Mouse (Mus musculus): ENCODE measurements around the gene Pla2g12b.

The Pla2g12b gene

DNA sequence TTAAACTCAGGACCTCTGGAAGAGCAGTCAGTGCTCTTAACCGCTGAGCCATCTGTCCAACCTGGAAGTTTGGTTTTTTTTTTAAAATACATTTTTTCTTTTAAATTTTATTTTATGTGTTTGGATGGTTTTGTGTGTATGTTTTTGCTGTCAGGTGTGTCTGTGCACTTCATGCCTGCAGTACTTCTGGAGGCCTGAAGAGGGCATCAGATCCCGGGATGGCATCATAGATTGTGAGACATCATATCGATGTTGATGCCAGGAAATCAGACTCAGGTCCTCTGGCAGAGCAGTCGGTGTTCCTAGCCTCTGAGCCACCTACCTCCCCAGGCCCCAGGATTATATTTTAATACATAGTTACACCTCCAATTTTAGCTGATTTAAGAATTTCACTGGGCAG, 10.3 kb downstream of the Pla2g12b start:
- DNase-seq (ENCODE audit: low spot score): no peak

DNA sequence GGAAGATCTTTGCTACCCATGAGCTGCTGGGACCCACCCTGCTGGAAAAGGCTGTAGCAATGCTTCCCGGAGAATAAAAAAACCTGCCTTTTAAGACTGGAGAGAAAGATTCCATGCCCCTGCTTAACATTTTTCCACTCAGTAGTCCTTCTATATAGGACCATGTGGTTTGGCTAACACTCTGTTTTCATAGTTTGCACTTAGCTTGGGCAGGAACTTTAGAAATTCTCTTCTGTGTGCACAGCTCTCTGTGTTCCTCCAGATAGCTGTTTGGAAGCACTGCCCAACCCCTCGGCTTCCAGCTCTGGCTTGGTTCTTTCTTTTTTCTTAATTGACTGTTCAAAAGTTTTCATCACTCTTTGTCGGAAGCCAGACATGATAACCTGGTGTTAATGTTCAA, 13.2 kb downstream of the Pla2g12b start:
- no peak for DNase-seq (ENCODE audit: low spot score)

- DNase-seq (ENCODE audit: low spot score): no peak
Measured at GRCm38 (mm10) chr10:59419516-59419915, 16.1 kb downstream of the Pla2g12b start.

DNA sequence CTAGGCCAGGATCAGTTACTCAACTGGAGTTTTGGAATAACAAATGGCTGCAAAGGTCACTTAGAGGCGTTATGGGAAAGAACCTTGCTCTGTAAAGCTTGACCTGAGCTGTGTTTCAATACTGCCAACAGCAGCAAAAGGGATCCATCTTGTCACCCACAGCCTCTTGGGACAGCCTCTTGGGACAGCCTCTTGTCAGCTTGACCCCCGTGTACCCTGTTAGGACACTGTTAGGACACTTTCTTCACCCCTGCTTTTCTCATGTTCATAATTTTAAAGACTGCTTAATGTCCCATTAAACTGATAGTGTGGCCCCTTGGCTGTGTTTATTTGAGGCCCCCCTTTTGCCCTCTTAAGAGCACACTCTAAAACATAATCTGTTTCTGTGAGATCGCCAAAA, 21.0 kb downstream of the Pla2g12b start:
- no peak for DNase-seq (ENCODE audit: low spot score)

DNA sequence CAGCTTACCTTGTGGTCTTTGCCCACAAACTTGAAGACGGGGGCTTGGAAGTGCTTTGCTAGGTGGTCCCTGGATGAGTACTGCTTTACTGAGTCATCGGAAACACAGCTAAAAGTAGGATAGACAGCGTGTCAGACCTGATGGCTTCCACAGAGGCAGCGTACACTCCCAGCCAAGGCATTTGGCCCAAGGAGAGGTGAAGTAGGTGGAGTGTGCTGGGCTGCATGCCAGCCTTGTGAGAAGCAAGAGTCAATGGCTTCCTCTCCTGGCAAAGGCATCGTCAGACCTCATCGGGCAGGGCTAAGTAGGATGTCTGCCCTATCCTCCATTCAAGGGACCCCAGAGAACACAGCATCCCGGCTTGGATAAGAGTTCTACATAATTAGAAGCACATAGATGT, 21.9 kb downstream of the Pla2g12b start:
- DNase-seq (ENCODE audit: low spot score): no peak

GRCm38 (mm10) chr10:59426371-59426770, 22.9 kb downstream of the Pla2g12b start:
- no peak for DNase-seq (ENCODE audit: low spot score)

- DNase-seq (ENCODE audit: low spot score): no peak
Measured at GRCm38 (mm10) chr10:59429448-59430135, 26.1 kb downstream of the Pla2g12b start.

GRCm38 (mm10) chr10:59430701-59431218, 27.3 kb downstream of the Pla2g12b start:
- DNase-seq (ENCODE audit: low spot score): no peak

DNA sequence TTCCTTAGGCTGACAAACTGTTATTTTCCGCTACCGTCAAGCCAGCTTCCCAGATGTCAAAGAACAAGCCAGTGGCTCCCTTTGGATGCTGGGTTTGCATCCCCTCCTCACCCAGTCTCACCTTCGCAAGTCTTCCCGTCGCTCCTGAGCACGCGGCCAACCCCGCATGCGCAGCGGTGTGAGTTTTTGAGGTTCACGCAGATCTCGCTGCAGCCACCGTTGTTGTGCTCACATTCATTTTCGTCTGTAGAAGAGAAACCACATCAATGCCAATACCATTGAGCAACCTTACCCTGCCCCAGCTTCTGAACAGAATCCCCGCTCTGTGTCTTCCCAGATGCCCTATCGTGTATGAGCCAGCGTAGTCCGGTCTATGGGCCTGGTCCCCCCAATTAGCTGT, 32.3 kb downstream of the Pla2g12b start:
- no peak for DNase-seq (ENCODE audit: low spot score)

- DNase-seq (ENCODE audit: low spot score): no peak
Measured at GRCm38 (mm10) chr10:59438651-59439050, 35.2 kb downstream of the Pla2g12b start.

DNA sequence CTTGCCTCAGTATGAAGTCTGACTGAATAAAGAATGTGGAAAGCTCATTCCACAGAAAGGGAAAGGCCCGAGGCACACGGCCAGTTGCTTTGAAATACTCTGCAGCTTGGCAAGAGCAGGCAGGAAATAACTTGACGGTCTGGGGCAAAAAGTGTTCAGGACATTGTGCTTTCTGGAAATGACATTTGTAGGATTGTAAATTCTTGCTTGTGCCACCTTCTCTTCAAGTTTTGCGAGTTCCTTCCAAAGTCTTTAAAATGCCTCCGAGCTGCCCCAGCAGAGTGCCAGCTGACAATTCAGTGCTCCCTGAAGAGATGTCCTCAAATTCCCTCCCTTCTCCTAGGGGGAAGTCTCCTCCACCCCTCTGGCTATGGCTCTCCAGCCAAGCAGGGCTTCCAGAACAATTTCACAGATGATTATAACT, 36.1 kb downstream of the Pla2g12b start:
- DNase-seq (ENCODE audit: low spot score): no peak

- no peak for DNase-seq (ENCODE audit: low spot score)
Measured at GRCm38 (mm10) chr10:59440177-59440576, 36.7 kb downstream of the Pla2g12b start.

DNA sequence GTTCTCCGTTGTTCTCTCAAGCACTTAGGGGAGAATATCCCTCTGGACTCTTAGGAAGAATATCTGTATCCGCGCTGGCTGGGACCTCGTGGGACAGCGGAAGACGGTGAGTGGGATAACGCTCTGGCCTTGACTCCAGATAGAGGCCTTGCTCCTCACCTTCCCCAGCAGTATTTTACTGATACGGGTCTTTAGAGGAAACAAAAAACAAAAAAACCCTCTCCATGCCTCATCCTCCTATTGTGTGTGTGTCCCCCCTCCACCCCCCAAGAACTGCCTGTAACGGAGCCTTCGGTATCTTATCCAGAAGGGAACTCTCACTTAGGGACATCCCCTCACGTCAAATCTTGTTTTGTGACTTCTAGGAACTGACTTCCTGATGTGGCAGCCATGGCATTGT, 38.3 kb downstream of the Pla2g12b start, which contains the start of gene Oit3:
Gene Oit3, minus strand, starts transcription at position 44 of the 400 bp plus-strand sequence.
- no peak for DNase-seq (ENCODE audit: low spot score)

DNA sequence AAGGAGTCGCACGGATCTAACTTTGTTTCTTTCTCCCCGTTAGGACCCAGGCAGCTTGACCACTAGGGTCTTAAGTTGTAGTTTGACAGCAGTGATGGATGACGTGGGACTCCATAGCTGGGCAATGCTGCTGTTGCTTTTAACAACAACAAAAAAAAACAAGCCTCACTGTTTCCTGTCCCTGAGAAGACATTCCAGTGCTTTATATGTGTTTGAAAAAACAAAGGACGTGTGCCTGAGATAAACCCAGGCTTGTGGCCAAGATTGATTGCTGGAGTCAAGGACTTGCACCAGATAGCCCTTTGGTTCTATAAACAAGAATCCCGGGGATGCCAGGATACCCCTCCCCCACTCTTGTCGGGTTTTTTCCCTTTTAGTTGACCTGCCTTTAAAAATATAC, 39.8 kb downstream of the Pla2g12b start:
- DNase-seq (ENCODE audit: low spot score): no peak

DNA sequence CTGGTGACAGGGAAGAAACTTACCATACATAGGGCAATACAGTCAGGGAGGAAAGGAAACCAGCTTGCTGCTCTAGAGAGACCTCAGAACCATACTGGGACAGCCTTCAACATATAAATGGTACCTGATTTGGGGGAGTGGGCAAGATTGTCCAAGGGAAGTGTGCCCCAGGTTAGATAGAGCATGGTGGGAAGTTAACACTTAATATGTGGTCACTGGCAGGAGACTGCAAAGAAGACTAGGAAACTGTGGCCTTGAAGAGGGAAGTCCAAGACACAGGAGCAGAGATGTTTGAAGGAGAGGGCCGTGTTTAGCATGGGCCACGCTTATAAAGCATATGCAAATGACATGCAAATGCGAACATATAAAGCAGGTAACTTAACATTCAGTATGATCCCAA, 40.6 kb downstream of the Pla2g12b start:
- DNase-seq (ENCODE audit: low spot score): no peak

DNA sequence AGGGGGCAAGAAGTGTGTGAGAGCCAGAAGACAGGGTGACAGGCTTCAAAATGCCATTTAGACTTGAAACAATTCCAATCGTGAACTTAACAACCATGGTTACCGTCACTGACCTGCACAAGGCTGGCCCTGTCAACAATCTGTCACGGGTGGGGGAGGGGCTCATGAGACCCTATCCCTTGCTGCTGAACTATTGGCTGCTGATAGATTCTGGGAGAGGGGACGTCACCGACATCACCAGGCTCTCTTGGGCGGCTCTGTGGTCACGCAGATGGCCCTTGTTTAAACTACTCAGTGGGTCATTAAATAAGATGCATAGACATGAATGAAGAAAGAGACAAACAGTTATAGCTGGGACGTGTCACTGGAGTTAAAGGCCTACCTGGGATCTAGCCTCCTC, 41.2 kb downstream of the Pla2g12b start:
- DNase-seq (ENCODE audit: low spot score): no peak

DNA sequence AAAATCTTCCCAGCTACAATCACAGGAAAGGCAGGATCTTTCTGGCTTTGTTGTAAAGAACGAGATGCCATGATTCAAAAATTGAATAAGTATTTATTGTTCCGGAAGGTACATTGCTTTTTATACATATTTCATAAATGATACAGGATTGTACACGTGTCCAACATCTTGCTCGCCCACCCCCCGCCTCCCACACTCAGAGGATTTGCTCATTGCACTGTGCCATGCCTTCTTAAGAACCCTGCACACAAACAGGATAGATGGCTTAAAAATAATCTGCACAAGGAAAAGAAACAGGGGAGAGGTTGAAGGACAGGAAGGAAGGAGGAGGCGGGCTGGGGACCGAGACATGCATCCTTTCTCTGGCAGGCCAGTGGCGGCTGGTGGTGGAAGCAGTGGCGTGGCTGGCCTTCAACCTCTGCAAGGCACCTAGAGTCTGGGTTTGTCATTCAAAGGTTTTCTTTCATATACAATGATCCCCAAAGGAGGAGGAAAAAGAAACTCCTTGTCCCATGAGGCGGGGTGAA, 43.5 kb downstream of the Pla2g12b start:
- DNase-seq (ENCODE audit: low spot score): no peak

DNA sequence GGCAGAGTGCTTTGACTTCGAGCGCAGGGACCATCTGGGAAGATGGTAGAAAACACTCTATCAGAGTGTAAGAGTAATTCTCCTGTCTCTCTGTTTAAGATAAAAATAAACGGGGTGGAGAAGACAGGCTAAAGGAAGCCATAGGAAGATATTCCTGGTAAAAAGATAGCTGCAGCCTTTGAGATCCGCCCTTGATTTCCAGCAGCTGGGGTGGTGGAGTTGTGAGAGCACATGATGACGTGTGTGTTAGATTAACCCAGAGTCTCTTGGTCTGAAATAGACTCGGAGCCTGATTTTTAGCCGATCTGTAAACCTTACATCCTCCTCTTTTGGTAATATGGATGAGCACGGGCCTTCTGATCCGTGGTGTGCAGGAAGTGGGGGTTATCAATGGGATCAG, 44.1 kb downstream of the Pla2g12b start:
- DNase-seq (ENCODE audit: low spot score): no peak

GRCm38 (mm10) chr10:59451839-59452238, 48.4 kb downstream of the Pla2g12b start:
- no peak for DNase-seq (ENCODE audit: low spot score)

GRCm38 (mm10) chr10:59454631-59455030, 51.2 kb downstream of the Pla2g12b start:
- DNase-seq (ENCODE audit: low spot score): no peak

DNA sequence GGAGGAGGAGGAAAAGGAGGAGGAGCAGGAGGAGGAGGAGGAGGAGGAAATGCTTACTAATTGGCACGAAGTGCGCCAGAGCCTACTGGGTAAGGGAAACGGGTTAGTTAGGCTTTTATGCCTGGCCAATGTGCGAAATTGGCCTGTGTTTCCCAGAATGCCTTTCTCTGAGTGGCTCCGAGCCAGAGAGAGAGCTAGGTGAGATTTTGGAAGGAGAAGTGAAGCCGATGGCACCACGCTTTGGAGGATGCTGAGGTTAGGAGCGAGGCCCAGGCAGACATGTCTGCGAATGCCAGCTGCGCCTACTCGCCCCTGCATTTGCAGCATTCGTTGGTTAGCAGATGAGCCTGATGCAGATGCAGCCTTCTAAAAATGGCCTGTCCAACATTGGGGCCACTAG, 56.3 kb downstream of the Pla2g12b start:
- no peak for DNase-seq (ENCODE audit: low spot score)

GRCm38 (mm10) chr10:59462307-59462706, 58.8 kb downstream of the Pla2g12b start:
- DNase-seq (ENCODE audit: low spot score): no peak

DNA sequence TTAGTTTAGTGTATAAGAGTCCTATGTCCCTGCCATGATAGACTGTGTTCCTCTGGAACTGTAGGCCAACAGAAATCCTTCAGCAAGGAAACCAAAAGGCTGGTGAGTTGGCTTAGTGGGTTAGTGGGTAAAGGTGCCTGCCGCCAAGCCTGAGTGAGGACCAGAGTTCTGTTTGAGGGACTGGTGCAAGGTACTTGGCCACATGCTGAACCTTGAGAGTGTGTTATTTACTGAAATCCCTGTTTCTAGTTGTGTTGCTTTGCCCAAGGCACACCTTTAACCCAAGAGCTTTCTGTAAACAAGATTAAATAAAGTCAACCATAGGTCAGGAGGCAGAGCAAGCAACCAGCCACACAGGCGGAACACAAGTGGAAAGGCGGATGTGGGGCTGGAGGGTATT, 62.1 kb downstream of the Pla2g12b start:
- no peak for DNase-seq (ENCODE audit: low spot score)

GRCm38 (mm10) chr10:59466626-59467025, 63.2 kb downstream of the Pla2g12b start:
- DNase-seq (ENCODE audit: low spot score): no peak
